Mouse (Mus musculus) embryonic stem cell, embryonic (primary cell): ENCODE data around the gene Olfr801.

Experiments used
- CTCF ChIA-PET, 4 experiments: fragments of 300-600 bp in 2 of 4; fragments of 350-600 bp in 2 of 4; sonication (Branson Sonifier 250); formaldehyde crosslinking; loops; one replicate each; lab custom pipeline; 2022; ENCODE audit warnings: inconsistent platforms in 2 of 4; lab: Charles Lee
- POLR2A ChIA-PET, 4 experiments: fragments of 300-600 bp in 2 of 4; fragments of 350-600 bp in 2 of 4; sonication (Branson Sonifier 250); formaldehyde crosslinking; loops; one replicate each; lab custom pipeline; 2022; ENCODE audit warnings: antibody characterized with exemption in 4 of 4, inconsistent platforms in 1 of 4; lab: Charles Lee

Gene Olfr801

GRCm38 (mm10) chr10:129673765-129674164 lies at the start of gene Olfr801:
Gene Olfr801 (minus strand): TSS chr10:129673865.
- POLR2A ChIA-PET, result no interaction called here
- CTCF ChIA-PET, result no interaction called here

DNA sequence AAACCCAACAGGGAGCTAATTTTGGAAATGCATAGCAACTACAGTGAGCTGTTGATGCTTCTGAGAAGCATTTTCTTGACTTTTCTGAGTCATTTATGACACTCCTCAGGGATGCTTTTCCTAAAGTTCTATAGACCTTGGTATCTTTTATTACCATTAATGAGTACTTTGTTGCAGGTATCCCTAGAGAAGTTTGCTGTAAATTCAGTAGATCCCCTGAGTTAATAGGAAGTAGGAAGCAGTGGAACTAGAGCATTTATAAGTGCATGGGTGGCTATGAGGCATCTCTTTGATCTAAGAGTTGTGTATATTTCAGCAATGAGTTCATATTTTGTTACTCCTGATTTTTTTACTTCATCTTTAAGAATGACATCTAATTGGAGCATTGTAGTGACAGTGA lies 29.2 kb upstream of the Olfr801 start, which contains the start of gene Olfr804:
Gene Olfr804 (plus strand): TSS at position 301 of the 400 bp plus-strand sequence.
- POLR2A ChIA-PET, result no interaction called here

DNA sequence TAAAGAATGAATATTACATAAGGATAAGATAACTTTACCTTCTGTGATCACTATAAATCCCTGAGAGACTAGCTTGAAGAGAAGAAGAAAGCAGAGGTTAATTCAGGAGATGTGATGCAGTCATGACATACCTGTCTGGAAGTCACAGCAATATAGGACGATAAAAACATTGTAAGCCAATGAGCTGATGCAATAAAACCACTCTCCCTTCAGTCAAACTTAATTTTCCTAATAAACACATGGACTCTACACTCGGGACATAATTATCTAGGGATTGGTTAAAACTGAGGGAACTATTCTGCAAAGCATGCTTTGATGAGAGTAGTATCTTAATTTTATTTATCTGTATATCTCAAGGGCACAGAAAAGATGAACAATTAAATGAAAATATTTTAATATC lies 20.5 kb upstream of the Olfr801 start, which contains the start of gene Olfr803:
Gene Olfr803 (minus strand): TSS at position 101 of the 400 bp plus-strand sequence.
- CTCF ChIA-PET, result no interaction called here
- POLR2A ChIA-PET, result no interaction called here

More for the DNA sequence above, 29.2 kb upstream of the Olfr801 start, which contains the start of gene Olfr804:
- CTCF ChIA-PET, result no interaction called here

DNA sequence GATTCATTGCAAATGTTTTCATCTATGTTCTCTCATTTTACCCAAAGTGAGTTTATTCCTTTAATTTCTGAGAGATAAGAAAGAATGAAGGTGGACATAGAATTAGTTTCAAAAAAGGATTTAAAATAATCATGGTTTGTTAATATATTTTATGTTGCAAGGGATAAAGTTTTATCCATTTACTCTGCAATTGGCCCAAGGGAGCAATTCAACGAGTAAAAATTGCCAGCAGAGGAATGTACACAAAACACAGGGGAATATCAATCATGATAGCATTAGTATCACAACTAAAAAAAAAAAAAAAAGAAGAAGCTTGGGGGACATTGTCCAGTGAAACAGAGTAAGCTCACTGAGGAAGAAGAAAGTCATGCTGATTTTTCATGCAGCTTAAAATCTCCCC lies 14.4 kb upstream of the Olfr801 start, which contains the start of gene Olfr802:
Gene Olfr802 (minus strand): TSS at position 101 of the 400 bp plus-strand sequence.
- ChIA-PET POLR2A (interaction anchor here in 1 of 4 experiments (0.6 kb wide), 1 partner anchor 744 kb away, joined by 3 read pairs; no protein-coding TSS in a partner anchor), CTCF (interaction anchor here in 1 of 4 experiments (0.6 kb wide), 1 partner anchor 8 kb away, joined by 3 read pairs; no protein-coding TSS in a partner anchor)

GRCm38 (mm10) chr10:129657394-129657793 lies 16.3 kb downstream of the Olfr801 start, which contains the start of gene Olfr800:
Gene Olfr800 (plus strand): TSS chr10:129657694.
- ChIA-PET CTCF (no interaction called here), POLR2A (no interaction called here)

DNA sequence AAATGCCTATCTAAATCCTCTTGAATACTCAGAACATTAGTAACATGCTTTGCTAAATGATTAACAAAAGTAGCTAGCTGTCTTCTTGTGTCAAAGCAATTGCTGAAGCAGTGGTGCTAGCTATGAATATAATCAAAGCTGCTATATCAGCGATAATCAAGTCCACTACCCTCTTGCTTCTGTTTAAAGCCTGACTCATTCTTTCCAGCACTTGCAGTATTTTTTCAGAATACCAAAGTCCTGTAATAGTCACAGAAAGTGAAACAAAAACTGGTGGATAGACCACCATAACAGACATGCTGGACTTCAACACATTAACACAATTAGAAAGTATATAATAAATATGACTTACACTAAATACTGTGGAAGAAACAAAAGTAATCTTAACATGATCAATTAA lies 21.9 kb downstream of the Olfr801 start:
- ChIA-PET CTCF (no interaction called here), POLR2A (no interaction called here)

DNA sequence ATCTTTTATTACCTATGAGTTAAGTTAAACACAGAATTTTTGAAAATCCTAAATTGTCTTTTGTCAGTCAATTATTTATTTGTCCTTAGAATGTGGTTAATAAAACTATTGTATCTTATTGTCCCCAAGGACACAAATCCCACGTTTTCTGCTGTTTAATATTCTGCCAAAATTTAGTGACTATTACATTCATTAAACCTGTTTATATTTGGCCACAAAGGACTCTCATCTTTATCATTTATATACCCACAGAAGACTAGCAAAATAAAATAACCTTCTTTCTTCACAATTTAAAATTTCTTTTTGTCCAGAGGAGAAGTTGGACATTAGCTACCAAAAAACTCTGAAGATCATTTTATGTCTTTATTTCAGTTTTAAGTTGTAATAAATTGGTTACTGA lies 36.5 kb downstream of the Olfr801 start, which contains the start of gene Olfr799:
Gene Olfr799 (plus strand): TSS at position 301 of the 400 bp plus-strand sequence.
- CTCF ChIA-PET, result no interaction called here

GRCm38 (mm10) chr10:129627834-129628233 lies 45.8 kb downstream of the Olfr801 start, which contains the start of gene Olfr798:
Gene Olfr798 (minus strand): TSS chr10:129627934.
- CTCF ChIA-PET, result no interaction called here
- POLR2A ChIA-PET, result no interaction called here

More for the DNA sequence above, 36.5 kb downstream of the Olfr801 start, which contains the start of gene Olfr799:
- POLR2A ChIA-PET, result no interaction called here

DNA sequence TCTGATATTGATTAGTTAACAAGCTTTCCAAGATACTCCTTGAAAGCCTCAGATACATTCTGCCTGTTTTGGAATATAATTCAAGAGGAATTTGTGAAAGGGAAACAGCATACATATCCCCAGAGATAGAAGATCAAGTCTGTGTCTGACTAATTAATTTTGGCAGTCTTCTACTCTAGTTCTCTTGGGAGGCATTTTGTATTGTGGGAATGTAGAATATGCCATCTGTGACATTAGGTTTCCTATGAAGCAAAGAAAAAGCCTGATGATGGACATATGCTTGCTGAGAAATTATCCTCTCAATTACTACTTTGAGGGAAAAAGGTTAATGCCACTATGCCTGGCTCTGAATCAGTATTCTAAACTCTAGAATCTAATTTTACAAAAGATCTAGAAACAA lies 50.4 kb downstream of the Olfr801 start:
- POLR2A ChIA-PET, result no interaction called here
- CTCF ChIA-PET, result no interaction called here

- ChIA-PET POLR2A (no interaction called here), CTCF (interaction anchor here in 1 of 4 experiments (0.5 kb wide), 1 partner anchor 816 kb away, joined by 13 read pairs; no protein-coding TSS in a partner anchor)
Measured at GRCm38 (mm10) chr10:129621724-129622123, 51.9 kb downstream of the Olfr801 start.
